Mouse (Mus musculus) cerebellum, adult 9-11 months (tissue): ENCODE data around the gene Cuedc1.

Source experiments
- DNase-seq: peaks from one replicate; pipeline ENCODE4 v3.0.0; 2022

Gene Cuedc1

GRCm38 (mm10) chr11:88118817-88119642 is 21.2 kb downstream of the Cuedc1 start:
- DNase-seq: peak; percentile 91

GRCm38 (mm10) chr11:88122545-88122944 is 24.7 kb downstream of the Cuedc1 start:
- no peak for DNase-seq

GRCm38 (mm10) chr11:88123021-88123420 is 25.2 kb downstream of the Cuedc1 start:
- DNase-seq: no peak

GRCm38 (mm10) chr11:88123731-88124130 is 25.9 kb downstream of the Cuedc1 start:
- no peak for DNase-seq

- DNase-seq: no peak
Observed at GRCm38 (mm10) chr11:88125483-88125882, 27.6 kb downstream of the Cuedc1 start.

GRCm38 (mm10) chr11:88126306-88126793 is 28.5 kb downstream of the Cuedc1 start:
- DNase-seq: no peak

GRCm38 (mm10) chr11:88128461-88128860 is 30.6 kb downstream of the Cuedc1 start:
- DNase-seq: no peak

GRCm38 (mm10) chr11:88129281-88129680 is 31.4 kb downstream of the Cuedc1 start:
- peak; percentile 17 for DNase-seq

- DNase-seq: peak; percentile 62
Observed at GRCm38 (mm10) chr11:88129935-88130334, 32.1 kb downstream of the Cuedc1 start.

GRCm38 (mm10) chr11:88131847-88132246 is 34.0 kb downstream of the Cuedc1 start:
- peak; percentile 46 for DNase-seq

GRCm38 (mm10) chr11:88135218-88135617 is 37.4 kb downstream of the Cuedc1 start:
- no peak for DNase-seq

GRCm38 (mm10) chr11:88137814-88138425 is 40.1 kb downstream of the Cuedc1 start:
- no peak for DNase-seq

- no peak for DNase-seq
Observed at GRCm38 (mm10) chr11:88139256-88139861, 41.5 kb downstream of the Cuedc1 start.

- DNase-seq: peak; percentile 81
Observed at GRCm38 (mm10) chr11:88140066-88141060, 42.5 kb downstream of the Cuedc1 start.

- peak; percentile 25 for DNase-seq
Observed at GRCm38 (mm10) chr11:88142362-88142761, 44.5 kb downstream of the Cuedc1 start.

GRCm38 (mm10) chr11:88144100-88144499 is 46.2 kb downstream of the Cuedc1 start:
- DNase-seq: no peak

GRCm38 (mm10) chr11:88145214-88146006 is 47.6 kb downstream of the Cuedc1 start:
- no peak for DNase-seq

- no peak for DNase-seq
Observed at GRCm38 (mm10) chr11:88146264-88147060, 48.6 kb downstream of the Cuedc1 start.

GRCm38 (mm10) chr11:88147388-88147787 is 49.5 kb downstream of the Cuedc1 start:
- no peak for DNase-seq

- DNase-seq: peak; percentile 22
Observed at GRCm38 (mm10) chr11:88148015-88148637, 50.3 kb downstream of the Cuedc1 start.
